Mouse (Mus musculus) MEL-GATA-1-ER (cell line): Measurements from ENCODE around the gene Tenm2.

Experiments used
- DNase-seq: peaks from one replicate; pipeline ENCODE4 v3.0.0-alpha.2; 2012; ENCODE audit warnings: low read depth; ENCODE audit errors: extremely low read depth

Gene Tenm2

GRCm38 (mm10) chr11:36697021-36697639 is 538.6 kb downstream of the Tenm2 start:
- no peak for DNase-seq

- no peak for DNase-seq
These were observed 541.0 kb downstream of the Tenm2 start for GRCm38 (mm10) chr11:36694810-36695209.

GRCm38 (mm10) chr11:36692637-36693036 is 543.1 kb downstream of the Tenm2 start:
- no peak for DNase-seq

GRCm38 (mm10) chr11:36690826-36691225 is 544.9 kb downstream of the Tenm2 start:
- no peak for DNase-seq

- DNase-seq: no peak
These were observed 549.5 kb downstream of the Tenm2 start for GRCm38 (mm10) chr11:36686253-36686652.

- DNase-seq: no peak
These were observed 556.4 kb downstream of the Tenm2 start for GRCm38 (mm10) chr11:36679361-36679760.

GRCm38 (mm10) chr11:36678542-36678941 is 557.2 kb downstream of the Tenm2 start:
- DNase-seq: no peak

GRCm38 (mm10) chr11:36678057-36678396 is 557.7 kb downstream of the Tenm2 start:
- no peak for DNase-seq

GRCm38 (mm10) chr11:36677321-36678056 is 558.3 kb downstream of the Tenm2 start:
- DNase-seq: no peak

GRCm38 (mm10) chr11:36676446-36677284 is 559.1 kb downstream of the Tenm2 start:
- DNase-seq: no peak

GRCm38 (mm10) chr11:36674902-36675422 is 560.8 kb downstream of the Tenm2 start:
- no peak for DNase-seq

GRCm38 (mm10) chr11:36674141-36674540 is 561.6 kb downstream of the Tenm2 start:
- DNase-seq: no peak

GRCm38 (mm10) chr11:36671196-36671595 is 564.6 kb downstream of the Tenm2 start:
- no peak for DNase-seq

- no peak for DNase-seq
These were observed 571.7 kb downstream of the Tenm2 start for GRCm38 (mm10) chr11:36664026-36664425.

- DNase-seq: no peak
These were observed 572.2 kb downstream of the Tenm2 start for GRCm38 (mm10) chr11:36663571-36663970.

- DNase-seq: no peak
These were observed 582.0 kb downstream of the Tenm2 start for GRCm38 (mm10) chr11:36653656-36654323.

- no peak for DNase-seq
These were observed 588.6 kb downstream of the Tenm2 start for GRCm38 (mm10) chr11:36647179-36647578.

GRCm38 (mm10) chr11:36635082-36635481 is 600.7 kb downstream of the Tenm2 start:
- DNase-seq: no peak

- no peak for DNase-seq
These were observed 603.6 kb downstream of the Tenm2 start for GRCm38 (mm10) chr11:36632201-36632600.

- DNase-seq: no peak
These were observed 622.0 kb downstream of the Tenm2 start for GRCm38 (mm10) chr11:36613807-36614206.

GRCm38 (mm10) chr11:36604815-36605382 is 630.9 kb downstream of the Tenm2 start:
- no peak for DNase-seq
